ENCODE assay signal across 8 mouse cellular contexts in the genomic region with DNA sequence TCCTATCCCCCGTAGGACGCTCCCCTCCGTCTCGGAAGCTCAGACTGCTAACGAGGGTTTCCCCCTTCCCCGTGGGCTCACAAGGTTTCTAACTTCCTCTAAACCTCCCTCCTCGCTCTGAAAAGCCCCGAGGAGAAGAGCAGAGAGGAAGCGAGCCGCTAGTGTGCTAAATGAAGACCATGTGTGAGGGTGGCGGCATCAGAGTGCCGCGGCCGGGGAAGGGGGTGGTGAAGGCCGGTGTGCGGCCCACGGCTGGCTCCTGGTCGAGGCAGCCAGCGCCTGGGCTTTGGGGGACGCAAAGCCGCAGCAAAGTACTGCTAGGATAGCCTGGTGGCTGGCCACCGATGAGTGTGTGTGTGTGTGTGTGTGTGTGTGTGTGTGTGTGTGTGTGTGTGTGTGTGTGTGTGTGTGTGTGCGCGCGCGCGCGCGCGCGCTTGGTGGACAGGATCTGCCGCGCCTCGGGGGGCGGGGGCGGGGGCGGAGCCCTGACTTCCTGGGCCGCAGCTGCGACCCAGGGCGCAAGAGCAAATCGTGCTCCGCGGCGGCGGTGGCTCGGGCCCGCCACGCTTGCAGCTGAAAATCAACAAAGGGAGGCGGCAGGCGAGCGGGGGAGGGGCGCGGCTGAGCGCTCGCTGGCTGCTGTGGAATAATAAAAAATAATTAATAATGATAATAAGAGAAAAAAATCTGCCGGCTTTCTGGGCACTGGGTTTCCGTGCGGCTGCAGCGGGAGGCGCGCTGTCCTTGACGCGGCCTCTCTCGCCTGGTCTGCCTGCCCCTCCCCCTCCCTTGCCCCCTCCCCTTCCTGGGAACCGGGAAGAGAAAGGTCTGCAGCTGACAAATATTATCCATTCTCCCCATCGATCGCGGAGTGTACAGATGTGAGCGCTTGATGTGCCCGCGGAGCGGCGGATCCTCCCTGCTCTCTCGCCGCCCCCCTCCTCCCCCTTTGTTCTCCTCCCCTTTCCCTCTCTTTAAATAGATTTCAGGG. TPM values are rescaled to one million over a fixed set of nuclear protein-coding genes. Genes with fewer than 3 reads are reported as not detected.
A peak's percentile ranks its signal among the peaks of the same experiment; 100 is the strongest.
DNase-seq lines count a peak whose midpoint lies in the region; ATAC-seq and TF ChIP-seq lines count a peak whose summit lies in the region.

No protein-coding gene starts in this region.

- peak overlapping the region; percentile 40; the same call in 1 of the 2 replicates for H3K9ac ChIP-seq in hindbrain, postnatal 0 days (replicated peaks; ENCODE audit: low read length)
- peak overlapping the region; percentile 45; the same call in 1 of the 2 replicates for H3K9ac ChIP-seq in neural tube, embryonic 15.5 days (replicated peaks)

- H3K4me1 ChIP-seq in bone marrow macrophage, adult 2 months (ENCODE audit: control insufficient read depth, insufficient read depth, low read length), result peaks cover 7% of the 10 kb centered on the region
- H3K4me1 ChIP-seq in hindbrain, postnatal 0 days (ENCODE audit: insufficient read depth, low read length), result no peaks in the 10 kb centered on the region; the same call in 1 of the 2 replicates
- H3K4me1 ChIP-seq in lung, adult 2 months (ENCODE audit: control insufficient read depth, insufficient read depth, low read length), result peaks cover 16% of the 10 kb centered on the region
- H3K4me1 ChIP-seq in neural tube, embryonic 15.5 days, result peaks cover 51% of the 10 kb centered on the region

- 8% methylated on average over 54 of the region's 75 CpGs for WGBS in hindbrain, postnatal 0 days
- 4% methylated on average over 62 of the region's 75 CpGs for WGBS in lung, adult 2 months
- WGBS in neural tube, embryonic 15.5 days, result 1% methylated on average over 52 of the region's 75 CpGs

- H3K27ac ChIP-seq in bone marrow macrophage, adult 2 months (ENCODE audit: insufficient read depth, low read depth, low read length), result peak overlapping the region; percentile 95
- H3K27ac ChIP-seq in gastrocnemius, adult 2 months, result peak overlapping the region; percentile 93
- peak overlapping the region; percentile 68 for H3K27ac ChIP-seq in hindbrain, postnatal 0 days
- peak overlapping the region; percentile 90 for H3K27ac ChIP-seq in neural tube, embryonic 15.5 days (replicated peaks)

- peak; percentile 70 to 71 for DNase-seq in urinary bladder, postnatal 4 days (ENCODE audit: low spot score in 2 of 2)
- DNase-seq in urinary bladder, postnatal 25 days (ENCODE audit: low spot score), result no peak
- DNase-seq in gastrocnemius, adult 2 months, result peak; percentile 88
- peak; percentile 78 for DNase-seq in hindbrain, postnatal 0 days (ENCODE audit: low spot score)
- peak; percentile 64 for DNase-seq in lung, adult 2 months
- DNase-seq in c-Kit-positive CD71-positive TER-119-positive erythroid progenitor cells, embryonic 14.5 days (ENCODE audit: low spot score), result no peak

- H3K4me2 ChIP-seq in hindbrain, postnatal 0 days (ENCODE audit: low read depth, low read length), result peak overlapping the region; percentile 71
- H3K4me2 ChIP-seq in neural tube, embryonic 15.5 days, result peak overlapping the region; percentile 71

- ATAC-seq in hindbrain, postnatal 0 days, result peak; percentile 33
- ATAC-seq in neural tube, embryonic 15.5 days (ENCODE audit: low FRiP score), result peak; percentile 74

- no peak for TF ChIP-seq CTCF in bone marrow macrophage, adult 2 months (IDR thresholded peaks at IDR 0.05; ENCODE audit: low read depth, low read length)
- no peak for TF ChIP-seq CTCF in gastrocnemius, adult 2 months (IDR thresholded peaks at IDR 0.05)
- no peak for TF ChIP-seq CTCF in hindbrain, postnatal 0 days (IDR thresholded peaks at IDR 0.05; ENCODE audit: low read depth)
- no peak for TF ChIP-seq CTCF in lung, adult 2 months (IDR thresholded peaks at IDR 0.05; ENCODE audit: insufficient read depth, low read length)

- H3K4me3 ChIP-seq in bone marrow macrophage, adult 2 months (ENCODE audit: insufficient read depth, low read length), result peak overlapping the region; percentile 55
- peak overlapping the region; percentile 73 for H3K4me3 ChIP-seq in gastrocnemius, adult 2 months
- peak overlapping the region; percentile 38 for H3K4me3 ChIP-seq in hindbrain, postnatal 0 days (ENCODE audit: low read length)
- H3K4me3 ChIP-seq in lung, adult 2 months (replicated peaks; ENCODE audit: extremely low read depth, low read depth, low read length), result peak overlapping the region; percentile 55
- peak overlapping the region; percentile 40 for H3K4me3 ChIP-seq in neural tube, embryonic 15.5 days (replicated peaks)

- intact Hi-C loops in gastrocnemius, adult 2 months (cut with DNase I), result loop anchor here (2.0 to 10.0 kb wide), 4 partner anchors 21 to 471 kb away; no protein-coding TSS in a partner anchor

- H3K9me3 ChIP-seq in hindbrain, postnatal 0 days (ENCODE audit: low read length), result no peaks in the 10 kb centered on the region
- H3K9me3 ChIP-seq in neural tube, embryonic 15.5 days (replicated peaks), result no peaks in the 10 kb centered on the region

- no peaks in the 10 kb centered on the region for H3K36me3 ChIP-seq in hindbrain, postnatal 0 days (ENCODE audit: insufficient read depth, low read length)
- H3K36me3 ChIP-seq in neural tube, embryonic 15.5 days, result no peaks in the 10 kb centered on the region

- no peak for TF ChIP-seq POLR2A in bone marrow macrophage, adult 2 months (IDR thresholded peaks at IDR 0.05; ENCODE audit: borderline replicate concordance, low read depth, low read length)
- no peak for TF ChIP-seq POLR2A in lung, adult 2 months (IDR thresholded peaks at IDR 0.05; ENCODE audit: borderline replicate concordance, extremely low read depth, low read depth, low read length)

- H3K27me3 ChIP-seq in hindbrain, postnatal 0 days (ENCODE audit: insufficient read depth, low read length), result peaks cover 13% of the 10 kb centered on the region; the same call in 1 of the 2 replicates
- H3K27me3 ChIP-seq in neural tube, embryonic 15.5 days (replicated peaks), result peaks cover 57% of the 10 kb centered on the region

RNA-seq across cellular contexts. Expression of a gene that starts 24.7 kb away (rescaled TPM):
- 9.8 and 11.4 TPM in 2 replicates for polyA plus RNA-seq in bone marrow macrophage, adult 2 months (2012; ENCODE audit: insufficient read depth, insufficient read length, missing spikeins)
- total RNA-seq in gastrocnemius, adult 2 months (2021), result 10 to 100 TPM; 14.9 to 17.1 TPM
- total RNA-seq in hindbrain, postnatal 0 days (2014; rRNA removed), result 22.6 and 27.3 TPM in 2 replicates
- 8.8 and 10.3 TPM in 2 replicates for polyA plus RNA-seq in hindbrain, postnatal 0 days (2015; fragmentation: Nextera tagmentation; extraction: Ambion mirVana)
- 12.7 and 15.8 TPM in 2 replicates for polyA plus RNA-seq in lung, adult 2 months (2012; rRNA removed)
- polyA plus RNA-seq in neural tube, embryonic 15.5 days (2015; fragmentation: Nextera tagmentation; extraction: Ambion mirVana), result 12.2 and 13.8 TPM in 2 replicates

Comparison
In these comparisons a context has a peak if more than half of its experiments do, and no peak if none do; other contexts are left out.
1. DNase-seq: peak in urinary bladder, postnatal 4 days (2 of 2), gastrocnemius, adult 2 months (single experiment), hindbrain, postnatal 0 days (single experiment) and lung, adult 2 months (single experiment); none in urinary bladder, postnatal 25 days (single experiment) and c-Kit-positive CD71-positive TER-119-positive erythroid progenitor cells, embryonic 14.5 days (single experiment).
2. Peak in every context shown above with its lines, with median percentiles within 50 percentile points of each other: H3K27ac ChIP-seq and H3K4me3 ChIP-seq.